Mouse (Mus musculus) frontal cortex, postnatal 10 days (tissue): Measurements from ENCODE around the gene Rplp1.

Source experiments
- DNase-seq, 2 experiments: peaks; one replicate each; pipeline ENCODE4 v3.0.0; 2022; ENCODE audit warnings: low spot score in 2 of 2, mixed read lengths in 1 of 2

The Rplp1 gene

DNA sequence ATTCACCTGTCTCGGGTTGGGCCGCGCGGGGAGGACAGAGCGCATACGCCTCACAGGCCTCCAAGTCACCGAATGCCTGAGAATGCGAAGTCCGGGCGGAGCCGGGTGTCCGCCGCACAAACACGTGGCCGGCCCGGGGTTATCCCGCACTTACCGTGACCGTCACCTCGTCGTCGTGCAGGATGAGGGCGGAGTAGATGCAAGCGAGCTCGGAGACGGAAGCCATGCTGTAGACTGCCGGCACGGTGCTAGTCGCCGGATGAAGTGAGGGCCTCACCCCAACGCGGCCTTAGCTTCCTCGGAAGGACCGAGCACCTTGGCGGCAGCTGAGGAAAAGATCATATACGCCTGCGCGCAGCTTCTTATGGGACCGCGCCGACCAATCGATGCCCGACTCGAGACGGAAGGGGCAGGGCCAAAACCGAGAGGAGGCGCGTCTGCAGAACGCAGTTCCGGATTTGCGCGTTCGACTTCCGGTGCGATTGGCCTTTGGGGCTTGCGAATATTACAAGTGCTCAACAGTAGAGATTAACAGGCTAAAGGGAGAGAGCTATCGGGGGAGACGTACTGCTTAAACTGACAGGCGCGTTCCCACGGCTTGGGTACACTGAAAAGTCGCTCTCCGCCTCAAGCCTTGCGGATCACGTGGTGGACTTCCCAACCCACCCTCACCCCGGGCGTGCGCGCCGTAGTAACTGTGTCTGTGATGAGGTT is at the start of gene Rplp1:
Rplp1 (minus strand) TSS at position 340 of the 714 bp plus-strand sequence.
- DNase-seq, result peak; percentile 92 to 96

DNA sequence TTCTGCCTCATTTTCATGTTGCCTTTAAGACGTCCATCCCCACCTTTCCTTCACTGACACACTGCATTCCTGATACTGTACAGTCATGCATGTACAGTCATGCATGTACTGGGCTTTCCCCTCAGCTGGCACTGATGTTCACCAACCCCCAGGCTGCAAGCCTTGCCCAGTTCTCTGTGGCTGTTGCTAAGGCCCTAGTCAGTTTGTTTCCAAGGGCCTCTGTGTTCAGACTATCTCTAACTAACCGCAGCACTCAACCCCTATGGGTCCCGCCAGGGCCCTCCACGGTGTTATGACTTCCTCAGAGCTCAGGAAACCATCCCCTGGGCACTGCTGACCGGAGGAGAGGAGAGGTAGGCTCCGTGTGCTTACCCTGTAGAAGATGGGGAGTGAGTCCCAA is 49.0 kb upstream of the Rplp1 start:
- no peak for DNase-seq

DNA sequence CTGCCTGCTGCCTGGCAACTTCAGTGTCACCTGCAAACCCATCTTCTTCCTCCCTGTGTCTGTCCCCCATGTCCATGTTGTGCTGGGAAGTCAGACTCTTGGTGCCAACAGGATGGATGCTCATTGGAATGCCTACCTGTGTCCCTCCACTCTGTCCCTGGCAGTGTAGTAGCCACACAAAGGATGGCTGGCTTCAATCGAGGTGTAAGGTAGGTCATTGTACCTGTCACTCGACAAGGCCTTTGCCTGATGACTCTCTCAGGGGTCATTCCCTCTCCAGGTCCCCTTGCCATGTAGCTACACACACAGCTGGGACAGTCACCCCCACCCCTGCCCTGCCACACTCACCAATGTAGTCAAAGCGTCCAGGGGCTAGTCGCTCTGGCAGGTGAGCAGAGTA is 46.8 kb upstream of the Rplp1 start:
- DNase-seq, result no peak

DNA sequence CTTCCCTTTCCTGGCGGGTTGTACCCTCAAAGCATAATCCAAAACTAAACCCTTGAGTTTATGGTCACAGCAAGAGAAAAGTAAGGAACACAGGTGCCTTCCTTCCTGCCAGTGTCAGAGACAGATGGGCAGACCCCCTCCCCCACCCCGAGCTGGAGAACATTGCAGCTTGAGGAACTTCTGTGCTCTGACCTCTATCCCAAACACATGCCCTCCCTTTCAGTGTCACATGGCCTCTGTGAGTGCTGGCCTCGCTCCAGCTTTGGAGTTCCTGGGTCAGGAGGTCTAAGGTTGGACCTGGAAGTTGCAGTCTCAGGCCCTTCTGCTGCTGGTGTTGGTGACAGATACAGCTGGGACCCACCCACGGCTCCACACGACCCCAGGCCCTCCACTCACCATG is 46.4 kb upstream of the Rplp1 start:
- no peak for DNase-seq

DNA sequence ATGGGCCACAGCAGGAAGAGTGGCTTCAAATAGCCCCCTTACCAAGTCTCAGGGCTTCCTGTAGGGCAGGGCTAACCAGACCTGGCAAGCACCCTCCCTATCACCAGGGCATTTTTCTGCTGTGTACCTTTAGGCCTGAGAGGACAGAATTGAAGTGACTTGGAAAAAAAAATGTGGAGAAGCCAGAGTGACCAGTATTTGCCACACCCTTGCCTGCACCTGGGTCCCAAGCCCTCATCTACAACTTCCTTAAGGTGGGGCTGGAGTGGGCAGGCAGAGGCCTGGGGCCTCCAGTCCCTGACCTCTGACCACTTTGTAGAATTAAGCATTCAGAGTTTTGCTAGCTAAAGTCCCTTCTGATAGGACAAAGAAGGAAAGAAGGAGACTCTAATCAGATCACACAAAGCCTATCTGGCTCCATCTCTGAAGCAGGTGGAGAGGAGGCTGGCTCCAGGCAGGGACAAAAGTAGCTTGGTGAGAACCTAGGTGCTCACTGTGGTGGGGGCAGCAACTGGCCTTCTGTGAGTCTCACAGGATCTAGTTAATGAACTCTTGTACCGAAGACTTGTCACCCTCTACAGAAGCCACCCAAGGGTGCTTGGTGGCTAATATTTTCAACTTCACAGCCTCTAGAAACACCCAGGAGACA is 45.7 kb upstream of the Rplp1 start:
- no peak for DNase-seq

DNA sequence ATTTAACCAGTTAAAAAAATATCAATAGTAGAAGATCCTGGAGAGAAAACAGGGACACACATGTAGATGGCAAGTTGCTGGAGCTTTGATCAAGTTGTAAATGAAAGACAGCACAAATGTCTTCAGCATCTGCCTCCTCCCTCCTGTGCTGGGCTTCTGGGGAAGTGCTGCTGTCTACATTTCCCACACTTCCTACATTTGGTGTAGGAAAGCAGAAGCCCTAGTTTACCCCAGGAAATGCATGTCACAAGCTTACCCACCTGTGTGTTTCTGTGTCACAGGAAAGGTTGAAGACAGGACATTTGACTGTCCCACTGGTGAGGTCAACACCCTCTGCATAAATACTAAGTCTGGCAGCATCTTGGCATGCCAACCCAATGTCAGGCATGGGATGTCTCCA is 40.4 kb upstream of the Rplp1 start:
- no peak for DNase-seq

DNA sequence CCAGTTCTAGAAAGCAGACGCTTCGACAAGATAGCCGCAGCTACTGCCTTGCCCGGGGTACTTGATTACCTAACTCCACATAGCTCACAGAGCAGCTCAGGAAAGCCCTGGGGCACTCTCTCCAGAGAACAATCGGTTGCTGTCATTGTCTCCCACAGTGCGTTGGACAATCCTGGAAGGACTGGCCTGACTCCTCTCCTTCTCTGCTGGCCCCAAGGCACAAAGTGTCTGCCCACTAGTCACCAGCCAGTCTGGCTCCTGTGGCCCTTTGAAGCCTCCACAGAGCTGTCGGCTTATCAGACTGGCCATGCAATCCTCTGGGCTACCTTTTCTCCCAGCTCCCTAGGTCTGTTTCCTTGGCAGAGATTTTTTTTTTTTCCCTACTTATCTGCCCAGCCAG is 37.9 kb upstream of the Rplp1 start:
- DNase-seq, result no peak

DNA sequence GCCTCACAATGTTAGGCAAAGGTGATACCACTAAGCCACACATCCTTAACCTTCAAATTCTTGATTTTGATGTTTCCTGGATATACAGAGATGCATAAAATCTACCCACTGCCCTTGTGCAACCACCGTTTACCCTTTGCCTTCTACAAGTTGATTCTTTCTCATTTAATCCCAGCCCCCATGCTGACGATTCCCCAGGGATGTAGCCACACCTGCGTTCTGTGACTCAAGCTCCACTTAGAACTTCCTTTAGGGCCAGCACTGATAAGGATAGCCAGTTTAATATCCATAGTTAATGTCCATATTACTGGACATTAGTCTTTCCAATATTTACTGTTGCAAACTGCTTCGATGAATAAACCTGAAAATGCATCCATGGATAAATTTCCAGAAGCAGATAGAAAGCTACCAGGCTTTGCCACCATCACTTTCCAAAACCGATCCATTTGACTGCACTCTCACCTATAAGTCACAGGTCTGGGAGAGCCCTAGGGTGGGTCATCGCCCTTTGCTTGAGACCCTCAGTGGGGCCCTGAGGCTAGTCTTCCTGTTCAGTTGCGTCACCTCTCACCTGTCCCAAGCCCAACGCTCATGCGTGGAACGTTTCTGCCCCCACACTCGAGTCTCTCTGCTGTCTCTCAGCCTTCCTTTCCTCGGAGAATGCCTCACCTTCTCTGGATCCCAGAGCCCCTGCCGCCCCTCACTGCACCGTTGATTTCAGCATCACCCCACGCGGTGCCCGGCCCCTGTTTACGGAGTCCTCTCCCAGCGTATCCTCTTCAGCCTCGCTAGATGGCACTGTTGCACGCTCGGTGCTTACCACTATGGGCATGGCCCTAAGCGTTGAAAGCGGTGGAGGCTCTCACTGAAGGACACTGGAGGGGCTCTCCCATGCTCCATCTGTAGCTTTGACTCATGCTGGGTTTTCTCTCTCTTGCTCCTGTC is 33.3 kb upstream of the Rplp1 start:
- peak; percentile 45 to 70 for DNase-seq

DNA sequence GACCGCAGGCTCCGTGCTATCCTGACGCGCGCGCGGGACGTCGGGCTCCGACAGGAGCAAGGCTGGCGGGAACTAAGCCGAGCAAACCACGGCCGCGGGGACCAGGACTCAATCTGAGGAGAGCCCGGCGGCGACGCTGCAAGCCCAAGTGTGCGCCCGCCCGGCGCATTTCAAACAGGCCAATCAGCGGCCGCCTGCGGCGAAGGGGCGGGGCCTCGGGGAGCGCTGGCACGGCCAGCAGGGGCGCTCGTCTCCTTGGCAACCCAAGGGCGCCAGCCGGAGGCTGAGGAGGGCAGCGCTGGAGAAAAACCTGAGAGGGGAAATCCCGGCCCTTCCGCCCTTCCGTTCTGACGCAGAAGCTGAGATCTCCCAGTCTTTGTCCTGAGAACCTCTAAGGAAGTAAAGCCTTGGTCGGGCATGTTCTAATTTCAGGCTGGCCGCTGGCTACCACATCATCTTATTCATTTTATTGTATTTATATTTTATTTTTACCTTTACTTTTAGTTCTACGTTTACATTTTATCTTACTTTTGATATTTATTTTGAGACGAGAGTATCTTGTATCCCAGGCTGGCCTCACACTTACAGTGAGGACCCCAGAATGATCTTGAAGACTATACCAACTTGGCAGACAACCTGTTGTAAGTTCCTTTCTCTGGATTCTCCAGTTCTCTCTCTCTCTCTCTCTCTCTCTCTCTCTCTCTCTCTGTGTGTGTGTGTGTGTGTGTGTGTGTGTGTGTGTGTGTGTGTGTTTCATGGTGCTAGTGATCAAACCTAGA is 32.5 kb upstream of the Rplp1 start, which contains the start of gene Kif23:
Kif23 (minus strand) TSS at position 152 of the 779 bp plus-strand sequence.
- peak; percentile 86 to 95 for DNase-seq

DNA sequence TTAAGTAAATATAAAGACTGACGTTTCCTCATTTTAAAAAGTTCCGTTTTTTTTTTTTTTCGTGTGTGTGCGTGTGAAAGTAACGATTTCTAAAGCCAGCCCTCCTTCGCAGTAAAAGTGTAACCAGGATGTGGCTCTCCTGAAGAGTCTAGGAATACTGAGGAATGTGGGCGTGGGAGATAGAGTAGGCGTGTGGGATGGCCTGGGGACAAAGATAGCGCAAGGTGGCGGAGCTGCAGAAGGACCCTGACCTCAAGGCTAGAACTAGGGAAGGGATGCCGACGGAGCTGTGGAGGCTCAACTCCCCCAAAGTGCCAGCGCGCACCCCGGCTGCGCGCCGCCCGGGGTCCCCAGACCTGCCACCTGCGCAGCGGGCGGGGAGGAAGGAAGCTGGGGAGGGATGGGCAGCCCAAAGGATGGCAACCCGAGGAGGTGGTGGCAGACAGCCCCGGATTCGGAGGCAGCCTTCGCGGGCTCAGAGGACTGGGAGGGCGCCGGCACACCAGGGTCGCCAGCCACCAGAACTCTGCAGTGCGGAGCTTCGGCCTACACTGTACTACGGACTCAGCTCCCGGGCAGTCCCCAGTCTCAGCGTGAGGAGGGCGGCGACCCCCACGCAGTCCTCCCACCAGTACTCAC is 31.8 kb upstream of the Rplp1 start:
- DNase-seq, result no peak

DNA sequence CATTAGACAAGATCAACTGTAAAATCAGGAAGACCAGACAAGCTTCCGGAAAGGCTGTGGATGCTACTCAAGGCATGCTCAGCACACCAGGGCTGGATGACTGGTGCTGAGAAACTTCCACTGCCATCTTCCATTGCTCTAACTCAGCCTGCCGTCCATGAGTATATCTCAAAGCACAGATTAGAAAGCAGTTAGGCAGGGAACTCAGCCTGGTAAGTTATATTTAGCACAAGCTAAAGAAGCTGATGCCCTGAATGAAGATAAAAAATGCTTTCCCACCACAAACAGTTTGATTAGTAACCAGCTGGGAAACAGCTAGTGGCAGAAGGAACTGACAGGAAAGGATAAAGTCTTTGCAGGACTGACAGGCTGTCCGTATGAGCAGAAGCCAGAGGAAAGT is 26.7 kb upstream of the Rplp1 start:
- no peak for DNase-seq

DNA sequence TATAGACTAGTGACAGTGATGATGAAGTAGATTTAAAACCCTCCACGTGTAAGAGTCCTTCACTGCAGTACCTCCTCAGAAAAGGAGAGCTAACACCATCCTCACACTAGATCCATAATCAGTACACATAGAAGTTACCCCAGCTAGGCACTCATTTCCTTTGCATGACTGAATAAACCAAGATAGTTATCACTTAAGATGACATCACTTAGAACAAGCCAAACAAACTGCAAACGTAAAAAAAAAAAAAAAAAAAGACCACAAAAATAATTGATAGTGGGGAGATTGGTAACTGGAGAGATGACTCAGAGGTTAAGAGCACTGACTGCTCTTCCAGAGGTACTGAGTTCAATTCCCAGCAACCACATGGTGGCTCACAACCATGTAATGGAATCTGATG is 19.0 kb upstream of the Rplp1 start:
- DNase-seq, result no peak

DNA sequence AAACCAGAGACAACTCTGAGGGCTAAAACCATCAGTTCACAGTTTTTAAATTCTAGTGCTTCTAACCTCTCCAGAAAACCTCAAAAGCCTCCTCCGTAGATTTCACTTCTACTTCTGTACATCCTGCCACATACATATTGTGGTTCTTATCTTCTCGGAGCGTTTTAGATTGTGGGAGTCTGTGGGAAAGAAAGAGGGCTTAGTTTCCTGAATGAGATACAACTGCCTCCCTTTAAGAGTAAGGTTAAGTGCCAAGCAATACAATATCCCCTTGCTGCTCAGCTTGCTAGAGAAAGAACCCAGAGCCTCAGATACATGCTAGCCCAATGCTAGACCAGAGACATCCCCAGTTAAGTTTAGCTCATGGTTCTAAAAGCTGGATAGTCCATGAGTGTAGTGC is 17.7 kb upstream of the Rplp1 start:
- no peak for DNase-seq

DNA sequence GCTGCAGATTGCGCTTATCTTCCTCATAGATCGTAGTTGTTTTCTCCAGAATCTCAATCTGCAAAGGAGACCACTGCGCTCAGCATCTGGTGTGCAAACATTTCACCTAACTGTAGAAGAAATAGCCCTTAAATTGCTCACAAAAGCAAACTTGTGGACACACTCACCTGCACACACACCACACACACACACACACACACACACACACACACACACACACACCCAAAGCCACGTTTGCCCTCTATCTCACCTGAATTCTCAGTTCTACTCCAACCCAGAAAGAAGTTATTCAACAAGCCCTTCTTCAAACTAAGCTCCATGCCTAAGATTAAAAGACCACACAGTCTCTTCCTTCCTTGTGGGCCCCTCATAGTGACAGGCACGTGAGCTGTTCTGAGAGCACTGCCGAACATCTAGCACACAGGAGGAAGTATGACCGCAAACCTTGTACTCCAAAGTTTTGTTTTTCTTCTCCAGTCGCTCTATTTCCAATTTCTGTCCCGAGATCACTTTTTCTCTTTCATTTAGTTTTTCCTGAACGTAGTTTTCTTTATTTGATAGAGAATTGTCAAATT is 10.8 kb upstream of the Rplp1 start:
- DNase-seq, result no peak

DNA sequence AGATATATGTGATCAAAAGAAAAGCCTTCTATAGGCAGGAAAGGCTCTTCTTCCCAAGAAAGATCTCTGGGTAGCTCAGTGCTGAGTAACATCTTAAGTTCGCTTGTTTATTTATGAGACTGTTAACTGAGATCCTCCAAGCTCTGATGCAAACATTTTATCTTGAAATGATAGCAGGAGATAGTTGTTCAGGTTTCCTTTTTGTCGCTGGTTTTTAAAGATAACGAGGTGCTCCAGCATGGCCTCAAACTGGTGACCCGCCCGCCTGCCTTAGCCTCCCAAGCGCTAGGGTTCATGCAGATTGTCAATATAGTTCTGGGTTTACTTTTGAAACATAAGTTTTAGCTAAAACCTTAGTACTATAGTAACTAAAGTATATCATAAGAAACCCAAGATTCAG is 6.0 kb upstream of the Rplp1 start:
- no peak for DNase-seq

DNA sequence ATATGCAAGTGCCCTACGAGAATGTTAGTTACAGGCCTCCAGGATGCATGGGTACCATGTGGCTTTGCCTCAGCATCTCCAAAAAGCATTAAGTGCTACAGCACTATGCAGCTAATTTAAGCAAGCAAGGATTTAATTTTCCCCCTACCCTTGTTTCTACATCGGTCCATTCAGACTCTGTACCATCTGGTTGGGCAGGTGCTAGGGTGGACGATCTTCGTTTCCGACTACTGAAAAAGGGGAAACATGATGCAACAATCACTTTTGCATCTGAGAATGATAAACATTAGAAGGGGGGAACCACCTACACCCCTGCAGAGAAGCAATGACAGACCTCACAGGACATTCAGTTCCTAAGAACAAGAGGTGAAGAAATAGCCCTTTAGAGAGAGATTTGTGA is 5.1 kb upstream of the Rplp1 start:
- no peak for DNase-seq

DNA sequence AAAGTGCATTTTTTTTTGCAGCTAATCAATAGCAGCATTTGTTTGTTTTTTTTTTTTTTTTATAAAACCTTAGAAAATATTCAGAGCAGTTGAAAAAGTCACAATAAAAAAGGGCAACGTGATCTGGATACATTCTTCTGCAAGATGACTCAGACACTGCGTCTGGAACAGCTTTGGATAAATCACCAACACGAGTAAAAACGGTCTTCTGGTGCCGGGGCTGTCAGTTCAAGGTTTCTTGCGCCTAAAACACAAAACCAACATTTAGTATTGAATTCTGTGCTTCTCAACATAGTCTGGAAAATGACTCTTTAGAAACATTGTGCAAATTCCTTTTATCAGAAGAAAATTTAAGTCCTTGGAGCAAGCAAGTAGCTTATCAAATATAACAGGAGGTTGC is 3.1 kb upstream of the Rplp1 start:
- no peak for DNase-seq

DNA sequence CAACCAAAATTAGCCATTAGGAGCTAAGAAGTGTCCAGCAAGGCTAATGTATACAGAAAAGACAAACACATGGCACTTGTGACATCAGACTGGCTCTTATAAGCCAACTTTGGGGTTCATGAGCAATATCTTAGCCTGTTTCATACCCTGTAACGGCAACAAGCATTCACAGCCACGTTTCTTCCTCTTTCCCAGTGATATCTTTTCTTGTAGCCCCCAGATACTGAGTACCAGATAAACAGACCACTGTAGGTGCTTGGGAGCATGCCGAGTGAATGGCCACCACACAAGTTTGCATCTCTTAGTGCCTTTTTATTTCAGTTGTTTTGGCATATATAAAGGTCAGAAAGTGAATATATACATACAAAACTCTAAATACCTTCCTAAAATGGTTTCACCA is 2.6 kb upstream of the Rplp1 start:
- no peak for DNase-seq

DNA sequence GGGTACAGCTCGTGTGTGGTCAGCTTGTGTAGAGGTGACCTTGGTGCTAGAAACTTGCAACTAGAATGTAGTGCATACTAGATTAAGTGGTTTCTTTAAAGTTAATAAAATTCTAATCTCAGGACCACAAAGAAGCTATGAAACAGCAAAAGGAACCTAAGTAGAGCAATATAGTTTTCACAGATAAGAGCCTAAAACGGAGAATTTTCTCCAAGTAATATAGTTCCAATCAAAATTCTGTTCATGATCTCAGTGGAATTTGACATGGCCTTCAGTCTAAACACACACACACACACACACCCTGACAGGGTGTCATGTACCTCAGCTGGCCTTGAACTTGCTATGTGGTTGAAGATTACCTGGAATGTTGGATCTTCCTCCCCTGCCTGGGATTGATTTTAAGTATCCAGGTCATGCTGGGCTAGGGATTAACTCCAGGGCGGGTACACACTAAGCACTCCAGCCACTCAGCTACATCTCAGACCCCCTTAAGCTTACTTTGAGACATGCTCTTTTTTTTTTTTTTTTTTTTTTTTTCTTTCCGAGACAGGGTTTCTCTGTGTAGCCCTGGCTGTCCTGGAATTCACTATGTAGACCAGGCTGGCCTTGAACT is 1.2 kb upstream of the Rplp1 start:
- no peak for DNase-seq

DNA sequence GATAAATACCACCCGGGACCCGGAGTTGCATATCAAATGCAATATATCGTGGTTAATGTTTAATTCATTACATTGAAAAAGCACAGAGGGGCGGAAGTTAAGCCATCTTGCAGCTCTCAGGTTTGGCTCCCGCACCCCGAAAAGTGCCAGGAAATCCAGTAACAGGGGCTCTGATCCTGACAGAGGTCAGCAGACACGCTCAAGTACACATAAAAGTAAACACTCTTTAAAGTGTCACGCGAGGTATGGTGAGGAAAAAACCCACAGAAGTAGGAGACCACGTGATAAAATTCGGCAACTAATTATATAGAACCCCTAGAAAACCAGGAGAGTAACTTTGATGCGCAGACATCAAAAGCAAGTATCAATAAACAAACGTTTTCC is 567 bp upstream of the Rplp1 start:
- DNase-seq, result no peak
